Mouse (Mus musculus) heart, postnatal 0 days (tissue): ENCODE measurements around the gene Vmn2r8. TPM values are rescaled to one million over a fixed set of nuclear protein-coding genes. Genes with fewer than 3 reads are reported as not detected.
"Not testable (repeated sequence)": the region's sequence is repeated elsewhere in the genome, so short reads cannot be mapped to it uniquely, and the experiment has no call there.

Experiments
- ATAC-seq: fragments of 200-750 bp; cut with Nextera tagmentation; 2 replicates; pipeline ENCODE4 v1.8.0; 2017; ENCODE audit warnings: low read depth, moderate number of reproducible peaks, moderate library complexity; ENCODE audit not compliant: insufficient read depth
- DNase-seq: peaks from one replicate; pipeline ENCODE4 v3.0.0-alpha.2; 2016; ENCODE audit warnings: low spot score
- H3K27ac ChIP-seq: fragments of 300-500 bp; sonication (generic); 2 replicates; pipeline ENCODE4 v1.5.1; 2014; ENCODE audit warnings: low read depth, mild to moderate bottlenecking
- H3K27me3 ChIP-seq: fragments of 300-500 bp; sonication (generic); 2 replicates; pipeline ENCODE4 v1.6.1; 2014; ENCODE audit warnings: low read length, mixed read lengths; ENCODE audit not compliant: control insufficient read depth, insufficient read depth
- H3K36me3 ChIP-seq: fragments of 300-500 bp; sonication (generic); replicated peaks from 2 replicates; pipeline ENCODE4 v1.6.1; 2014; ENCODE audit warnings: low read length, mixed read lengths; ENCODE audit not compliant: control insufficient read depth, insufficient read depth
- H3K4me1 ChIP-seq: fragments of 300-500 bp; sonication (generic); 2 replicates; pipeline ENCODE4 v1.6.1; 2014; ENCODE audit warnings: antibody characterized with exemption; ENCODE audit not compliant: control insufficient read depth, insufficient read depth
- H3K4me2 ChIP-seq: fragments of 300-500 bp; sonication (generic); 2 replicates; pipeline ENCODE4 v1.6.1; 2014; ENCODE audit warnings: low read depth, mild to moderate bottlenecking, low read length, moderate library complexity
- H3K4me3 ChIP-seq: fragments of 300-500 bp; sonication (generic); 2 replicates; pipeline ENCODE4 v1.5.1; 2014; ENCODE audit warnings: low read depth, low read length
- H3K9ac ChIP-seq: fragments of 300-500 bp; sonication (generic); replicated peaks from 2 replicates; pipeline ENCODE4 v1.6.1; 2014; ENCODE audit warnings: low read depth, low read length, mixed read lengths
- H3K9me3 ChIP-seq: fragments of 300-500 bp; sonication (generic); replicated peaks from 2 replicates; pipeline ENCODE4 v1.6.1; 2016; ENCODE audit warnings: low read length; ENCODE audit not compliant: control insufficient read depth
- CTCF ChIP-seq: IDR thresholded peaks from 2 replicates; pipeline ENCODE4 v1.5.1; 2016; ENCODE audit warnings: antibody characterized with exemption, control low read depth, low read depth
- EP300 ChIP-seq: IDR thresholded peaks from 2 replicates; pipeline ENCODE4 v1.6.1; 2016; ENCODE audit warnings: antibody characterized with exemption, low read depth
- WGBS: fragments of 180-500 bp; shearing (Covaris S2); extraction: QIAGEN DNeasy Blood & Tissue Kit; methylation state at CpG from one replicate; pipeline ENCODE4 v1.1.7; 2014; 5-methylcytosine and 5-hydroxymethylcytosine counted together
- polyA plus RNA-seq: library from polyadenylated mRNA; unstranded; fragments of >200 nt; fragmentation: Nextera tagmentation; extraction: Ambion mirVana; gene quantifications from 2 replicates; pipeline ENCODE4 v1.2.1, GENCODE M21; 2015
- total RNA-seq: library from RNA; depleted of rRNA; stranded (reverse); fragments of >200 nt; gene quantifications from 2 replicates; pipeline ENCODE4 v1.2.3, GENCODE M21; 2014; ENCODE audit warnings: low replicate concordance

Gene Vmn2r8
- total and polyA plus RNA-seq, 2 experiments from 2014 or later = not detected

GRCm38 (mm10) chr5:108790385-108790784 is 18.3 kb downstream of the Vmn2r8 start:
- not testable (repeated sequence) for H3K27me3 ChIP-seq, ATAC-seq, H3K4me3 ChIP-seq, H3K4me1 ChIP-seq, H3K9me3 ChIP-seq, H3K27ac ChIP-seq, H3K4me2 ChIP-seq, DNase-seq, H3K9ac ChIP-seq, H3K36me3 ChIP-seq
- 32% methylated on average over 1 of the region's 1 CpGs for WGBS
- TF ChIP-seq CTCF = peak; percentile 60

DNA sequence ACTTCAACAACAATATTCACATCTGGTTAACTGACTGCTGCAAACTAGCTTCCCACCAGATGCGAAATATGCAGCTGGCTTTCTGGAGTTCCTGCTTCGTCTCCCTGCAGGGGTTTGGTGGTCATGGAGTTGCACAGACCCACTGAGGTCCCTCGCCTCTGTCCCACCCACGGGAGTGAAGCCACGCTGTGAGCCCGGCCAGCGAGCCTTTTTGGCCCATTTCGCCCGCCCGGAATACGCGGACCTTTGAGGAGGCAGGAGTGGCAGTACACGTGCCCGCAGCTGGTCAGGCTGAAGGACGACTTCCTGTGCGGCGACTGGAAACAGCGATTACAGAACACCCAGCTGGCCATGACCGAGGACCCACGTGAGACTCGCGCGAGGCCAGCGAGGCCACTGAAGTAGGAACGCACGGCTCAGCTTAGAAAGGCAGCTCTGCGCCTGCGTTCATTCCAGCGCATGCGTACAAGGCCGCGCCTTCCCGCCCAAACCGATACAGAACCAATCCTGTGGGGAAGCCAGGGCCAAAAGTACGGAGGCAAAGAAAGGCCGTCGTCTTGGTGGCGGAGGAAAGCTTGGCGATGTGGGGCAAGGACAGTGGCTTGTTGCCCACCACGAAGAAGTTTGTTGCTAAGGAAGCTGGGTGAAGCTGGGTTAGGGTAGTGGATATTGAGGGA is 33.9 kb downstream of the Vmn2r8 start, which contains the start of gene Rnf212:
Gene Rnf212, minus strand, starts transcription at position 353 of the 677 bp plus-strand sequence.
- 66% methylated on average over 40 of the region's 40 CpGs for WGBS

GRCm38 (mm10) chr5:108760002-108760401 is 48.6 kb downstream of the Vmn2r8 start:
- TF ChIP-seq CTCF (no peak), EP300 (no peak)
- H3K9me3 ChIP-seq = no peaks in the 10 kb centered on the region
- no peak overlapping the region for H3K27ac ChIP-seq
- H3K9ac ChIP-seq = no peak overlapping the region
- no peak for DNase-seq
- H3K4me1 ChIP-seq = no peaks in the 10 kb centered on the region
- WGBS = 69% methylated on average over 2 of the region's 2 CpGs
- H3K27me3 ChIP-seq = no peaks in the 10 kb centered on the region
- no peak overlapping the region for H3K4me2 ChIP-seq
- H3K4me3 ChIP-seq = no peak overlapping the region
- no peaks in the 10 kb centered on the region for H3K36me3 ChIP-seq
- ATAC-seq = no peak

More for the DNA sequence above, 33.9 kb downstream of the Vmn2r8 start, which contains the start of gene Rnf212:
- Histone ChIP-seq H3K4me2 (no peak within 1 kb of the TSS), H3K27me3 (no peaks in the 10 kb centered on the region), H3K36me3 (no peaks in the 10 kb centered on the region), H3K27ac (no peak within 1 kb of the TSS), H3K9ac (no peak within 1 kb of the TSS), H3K9me3 (no peaks in the 10 kb centered on the region), H3K4me1 (no peaks in the 10 kb centered on the region), H3K4me3 (no peak within 1 kb of the TSS)
- no peak for DNase-seq
- ATAC-seq = no peak
- no peak for TF ChIP-seq CTCF
- no peak for TF ChIP-seq EP300

DNA sequence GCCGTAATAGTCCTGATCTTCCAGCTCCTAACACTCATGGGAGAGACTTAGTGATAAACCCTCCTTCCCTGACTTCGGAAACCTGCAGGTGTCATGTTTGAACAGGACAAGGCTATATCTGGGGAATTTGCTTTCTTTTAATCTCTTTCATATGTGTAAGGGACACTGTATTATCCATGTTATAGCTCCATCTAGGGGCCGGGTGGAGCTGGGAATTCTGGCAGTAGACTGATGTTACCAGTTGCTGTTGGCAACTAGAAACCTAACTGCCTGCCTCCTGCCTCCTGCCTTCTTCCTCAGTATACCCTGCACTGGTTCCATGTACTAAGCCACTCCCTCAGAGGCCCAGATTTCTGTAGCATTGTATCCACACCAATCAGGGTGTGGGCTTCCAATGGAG is 50.3 kb downstream of the Vmn2r8 start:
- ATAC-seq = no peak
- no peak overlapping the region for H3K27ac ChIP-seq
- WGBS = 42% methylated on average over 3 of the region's 3 CpGs

DNA sequence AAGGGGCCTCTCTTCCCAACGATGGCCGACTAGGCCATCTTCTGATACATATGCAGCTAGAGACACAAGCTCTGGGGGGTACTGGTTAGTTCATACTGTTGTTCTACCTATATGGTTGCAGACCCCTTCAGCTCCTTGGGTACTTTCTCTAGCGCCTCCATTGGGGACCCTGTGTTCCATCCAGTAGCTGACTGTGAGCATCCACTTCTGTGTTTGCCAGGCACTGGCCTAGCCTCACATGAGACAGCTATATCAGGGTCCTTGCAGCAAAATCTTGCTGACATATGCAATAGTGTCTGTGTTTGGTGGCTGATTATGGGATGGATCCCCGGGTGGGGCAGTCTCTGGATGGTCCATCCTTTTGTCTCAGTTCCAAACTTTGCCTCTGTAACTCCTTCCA is 57.4 kb downstream of the Vmn2r8 start:
- H3K4me1 ChIP-seq, H3K27ac ChIP-seq, H3K9me3 ChIP-seq, H3K4me3 ChIP-seq, H3K27me3 ChIP-seq, DNase-seq, ATAC-seq, H3K4me2 ChIP-seq, H3K36me3 ChIP-seq, H3K9ac ChIP-seq: not testable (repeated sequence)
- WGBS = 64% methylated on average over 4 of the region's 4 CpGs

More for the DNA sequence above, 50.3 kb downstream of the Vmn2r8 start:
- no peak overlapping the region for H3K4me3 ChIP-seq
- no peaks in the 10 kb centered on the region for H3K4me1 ChIP-seq
- TF ChIP-seq EP300 = no peak
- TF ChIP-seq CTCF = peak; percentile 16; the same call in 1 of the 2 replicates
- H3K27me3 ChIP-seq = no peaks in the 10 kb centered on the region
- no peak overlapping the region for H3K9ac ChIP-seq
- H3K9me3 ChIP-seq = no peaks in the 10 kb centered on the region
- H3K4me2 ChIP-seq = no peak overlapping the region
- no peak for DNase-seq
- no peaks in the 10 kb centered on the region for H3K36me3 ChIP-seq
